Mouse (Mus musculus): ENCODE measurements around the gene Tmem56. TPM values are rescaled to one million over a fixed set of nuclear protein-coding genes. Genes with fewer than 3 reads are reported as not detected.

The Tmem56 gene
- polyA plus RNA-seq, 1 experiment from 2014 or later: 1.3 TPM

DNA sequence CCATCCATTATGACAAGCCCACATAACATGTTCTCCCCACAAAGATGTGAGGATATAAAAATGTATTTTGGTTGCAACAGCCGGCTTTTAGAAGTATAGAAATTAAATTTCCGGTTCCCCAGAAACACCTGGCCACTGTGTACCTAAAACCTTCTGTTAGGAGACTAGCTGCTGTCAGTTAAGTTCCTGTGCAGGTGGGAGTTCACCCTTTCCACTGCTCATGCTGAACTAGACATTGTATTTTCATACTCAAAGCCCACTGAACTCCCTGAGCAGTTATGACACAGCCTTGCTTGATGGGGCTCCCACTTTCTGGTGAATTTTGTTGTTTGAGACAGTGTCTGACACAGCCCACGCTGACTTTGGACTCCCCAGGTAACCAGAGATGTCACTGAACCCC, 69.4 kb downstream of the Tmem56 start:
- 79% methylated on average over 3 of the region's 3 CpGs for WGBS
- H3K9me3 ChIP-seq: no peaks in the 10 kb centered on the region
- H3K9ac ChIP-seq: no peak overlapping the region
- no peak overlapping the region for H3K4me3 ChIP-seq
- ATAC-seq (ENCODE audit: low FRiP score): no peak
- no peaks in the 10 kb centered on the region for H3K27me3 ChIP-seq
- peaks cover 4% of the 10 kb centered on the region; the same call in 1 of the 2 replicates for H3K4me1 ChIP-seq (replicated peaks)
- H3K27ac ChIP-seq: no peak overlapping the region
- H3K4me2 ChIP-seq: no peak overlapping the region
- no peaks in the 10 kb centered on the region for H3K36me3 ChIP-seq

DNA sequence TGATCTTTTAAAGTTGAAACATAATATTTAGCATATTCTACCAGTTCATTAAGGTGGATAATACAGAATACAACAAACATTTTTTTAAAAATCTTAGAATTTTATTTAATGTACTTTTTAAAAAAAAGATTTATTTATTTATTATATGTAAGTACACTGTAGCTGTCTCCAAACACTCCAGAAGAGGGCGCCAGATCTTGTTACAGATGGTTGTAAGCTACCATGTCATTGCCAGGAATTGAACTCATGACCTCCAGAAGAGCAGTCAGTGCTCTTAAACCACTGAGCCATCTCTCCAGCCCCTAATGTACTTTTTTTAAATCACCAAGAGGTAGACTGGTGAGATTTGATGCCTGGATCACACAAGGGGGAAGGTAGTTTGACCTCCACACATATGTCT, 70.7 kb downstream of the Tmem56 start:
- Histone ChIP-seq H3K9ac (no peak overlapping the region), H3K27ac (no peak overlapping the region), H3K27me3 (no peaks in the 10 kb centered on the region), H3K4me2 (no peak overlapping the region), H3K9me3 (no peaks in the 10 kb centered on the region), H3K4me1 (replicated peaks) (peaks cover 4% of the 10 kb centered on the region; the same call in 1 of the 2 replicates), H3K36me3 (no peaks in the 10 kb centered on the region), H3K4me3 (no peak overlapping the region)
- WGBS: 47% methylated on average over 1 of the region's 1 CpGs
- ATAC-seq (ENCODE audit: low FRiP score): no peak

DNA sequence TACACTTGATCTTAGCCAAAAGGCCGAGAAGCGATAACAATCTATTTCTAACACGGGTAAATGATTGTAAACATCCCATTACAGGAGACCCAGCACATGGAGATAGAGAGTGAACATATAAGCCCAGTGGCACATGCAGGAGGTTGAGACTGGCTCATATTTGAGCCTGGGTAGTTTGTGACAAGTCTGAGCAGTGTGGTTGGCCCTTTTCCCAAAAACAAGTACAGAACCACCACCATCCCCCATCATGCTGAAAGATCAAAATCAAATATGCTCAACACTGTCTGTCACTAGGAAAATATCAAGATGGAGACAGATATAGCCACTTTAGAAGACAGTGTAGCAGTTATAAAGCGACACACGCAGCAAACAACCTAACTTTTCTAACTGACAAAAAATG, 73.9 kb downstream of the Tmem56 start:
- ATAC-seq (ENCODE audit: low FRiP score): no peak
- Histone ChIP-seq H3K4me1 (replicated peaks) (no peaks in the 10 kb centered on the region), H3K36me3 (no peaks in the 10 kb centered on the region), H3K27me3 (no peaks in the 10 kb centered on the region), H3K9me3 (no peaks in the 10 kb centered on the region), H3K4me3 (no peak overlapping the region), H3K27ac (no peak overlapping the region), H3K9ac (no peak overlapping the region), H3K4me2 (no peak overlapping the region)
- WGBS: 92% methylated on average over 5 of the region's 5 CpGs

DNA sequence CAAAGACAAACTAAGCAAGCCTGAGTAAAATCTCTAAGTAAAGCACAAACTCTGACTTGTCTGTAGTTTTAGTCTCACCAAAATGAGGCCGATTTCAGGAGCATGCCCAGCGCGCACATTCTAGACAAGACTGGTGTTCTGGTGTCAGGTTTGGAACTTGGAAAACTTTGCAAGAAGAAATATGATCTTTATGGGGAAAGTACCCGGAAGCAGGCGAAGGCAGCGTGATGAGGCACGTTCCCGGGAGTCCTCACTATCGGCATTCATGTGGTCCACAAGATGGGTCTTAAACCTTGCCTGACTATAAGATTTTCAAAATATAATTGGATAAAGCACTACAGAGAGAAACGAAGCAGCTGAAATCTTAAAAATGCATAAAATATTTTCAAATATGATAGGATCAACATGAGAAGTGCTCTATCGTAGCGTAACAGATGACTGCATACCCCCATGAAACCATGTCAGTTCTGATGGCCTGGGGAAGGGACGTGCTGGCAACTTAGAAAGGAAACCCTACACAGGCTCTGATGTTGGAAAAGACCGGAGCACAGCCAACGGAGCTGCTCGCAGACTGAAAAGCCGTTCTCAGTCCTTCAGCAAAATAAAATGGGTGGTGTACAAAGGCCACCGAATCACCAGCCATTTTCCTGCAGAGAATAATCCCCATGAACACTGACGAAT, 76.6 kb downstream of the Tmem56 start:
- no peaks in the 10 kb centered on the region for H3K4me1 ChIP-seq (replicated peaks)
- no peak for ATAC-seq (ENCODE audit: low FRiP score)
- 93% methylated on average over 19 of the region's 19 CpGs for WGBS

DNA sequence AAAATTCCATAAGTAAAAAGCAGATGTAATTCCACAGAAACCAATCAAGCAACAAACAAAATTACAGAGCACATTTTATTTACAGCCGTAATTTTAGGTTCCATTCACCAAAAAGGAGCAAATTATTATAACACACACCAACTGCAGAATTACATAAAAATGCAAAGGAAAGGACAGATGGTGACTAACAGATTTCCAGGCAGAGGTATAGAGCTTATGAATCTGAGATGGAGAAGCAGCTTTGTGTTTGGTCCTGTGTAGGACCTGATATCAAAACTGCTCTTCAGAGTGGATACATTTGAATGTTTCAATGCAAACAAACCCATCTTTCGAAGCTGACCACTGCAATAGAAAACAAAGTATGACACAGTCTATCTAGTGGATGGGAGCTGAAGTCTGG, 80.3 kb downstream of the Tmem56 start:
- H3K4me2 ChIP-seq: no peak overlapping the region
- H3K9me3 ChIP-seq: no peaks in the 10 kb centered on the region
- WGBS: 88% methylated on average over 2 of the region's 2 CpGs
- no peak overlapping the region for H3K27ac ChIP-seq
- H3K27me3 ChIP-seq: no peaks in the 10 kb centered on the region
- H3K9ac ChIP-seq: no peak overlapping the region
- no peaks in the 10 kb centered on the region for H3K36me3 ChIP-seq
- no peak overlapping the region for H3K4me3 ChIP-seq
- ATAC-seq (ENCODE audit: low FRiP score): no peak
- H3K4me1 ChIP-seq (replicated peaks): no peaks in the 10 kb centered on the region

More for the DNA sequence above, 76.6 kb downstream of the Tmem56 start:
- Histone ChIP-seq H3K27me3 (no peaks in the 10 kb centered on the region), H3K27ac (no peak overlapping the region), H3K9ac (no peak overlapping the region), H3K4me3 (no peak overlapping the region), H3K4me2 (no peak overlapping the region), H3K36me3 (no peaks in the 10 kb centered on the region), H3K9me3 (no peaks in the 10 kb centered on the region)

DNA sequence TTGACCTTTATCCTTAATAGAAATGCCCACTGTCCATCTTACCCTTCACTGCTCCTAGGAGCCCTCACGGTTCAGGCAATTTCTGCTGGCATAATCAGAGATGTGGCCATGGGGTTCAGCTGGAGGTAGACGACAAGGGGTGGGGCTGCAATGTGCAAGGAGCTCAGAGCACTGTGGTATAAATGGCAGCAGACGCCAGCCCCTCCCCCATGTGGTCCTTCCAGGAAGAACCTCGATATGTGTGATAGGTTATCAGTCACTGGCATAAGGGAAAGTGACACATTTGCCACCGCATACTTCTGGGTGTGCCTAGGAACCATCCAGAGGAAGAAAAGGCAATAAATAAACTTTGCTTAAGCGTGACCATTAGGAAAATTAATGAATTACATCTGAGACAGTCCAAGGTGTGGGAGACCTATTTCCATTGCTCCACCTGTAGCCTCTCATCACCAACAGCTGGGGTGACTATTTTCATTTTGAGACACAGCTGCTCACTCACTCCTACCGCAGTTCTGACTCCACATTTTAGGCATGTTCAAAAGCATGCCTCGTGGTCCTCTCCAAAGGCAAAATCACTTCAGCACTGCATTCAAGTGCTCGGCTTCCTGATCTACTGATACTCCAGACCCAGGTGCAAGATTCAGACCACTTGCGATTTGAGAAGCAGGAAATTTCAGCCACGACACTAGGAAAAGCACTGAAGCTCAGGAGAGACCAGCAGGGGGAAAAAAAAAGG, 81.7 kb downstream of the Tmem56 start:
- Histone ChIP-seq H3K27me3 (no peaks in the 10 kb centered on the region), H3K9me3 (no peaks in the 10 kb centered on the region), H3K9ac (no peak overlapping the region), H3K4me2 (no peak overlapping the region), H3K4me1 (replicated peaks) (no peaks in the 10 kb centered on the region), H3K4me3 (no peak overlapping the region), H3K36me3 (no peaks in the 10 kb centered on the region), H3K27ac (no peak overlapping the region)
- 60% methylated on average over 11 of the region's 11 CpGs for WGBS
- ATAC-seq (ENCODE audit: low FRiP score): no peak

DNA sequence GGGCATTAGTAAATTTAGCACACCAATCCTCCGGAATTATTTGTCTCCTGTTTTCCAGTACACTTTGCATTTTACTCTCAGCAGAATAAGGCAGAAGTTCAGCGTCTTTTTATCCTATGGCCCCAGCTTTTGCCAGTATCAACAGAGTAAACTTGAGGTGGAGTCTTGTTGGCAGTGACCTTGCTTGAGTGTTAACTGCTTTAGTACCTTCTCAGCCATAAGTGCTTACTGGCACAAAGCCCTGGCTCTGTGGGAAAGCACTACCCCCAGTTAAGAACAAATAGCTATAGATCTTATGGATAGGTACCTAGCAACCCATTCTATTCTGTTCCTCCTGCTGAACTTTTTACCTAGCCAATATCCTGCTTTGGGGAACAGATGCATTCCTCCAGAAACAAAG, 93.7 kb downstream of the Tmem56 start:
- H3K4me3 ChIP-seq: no peak overlapping the region

DNA sequence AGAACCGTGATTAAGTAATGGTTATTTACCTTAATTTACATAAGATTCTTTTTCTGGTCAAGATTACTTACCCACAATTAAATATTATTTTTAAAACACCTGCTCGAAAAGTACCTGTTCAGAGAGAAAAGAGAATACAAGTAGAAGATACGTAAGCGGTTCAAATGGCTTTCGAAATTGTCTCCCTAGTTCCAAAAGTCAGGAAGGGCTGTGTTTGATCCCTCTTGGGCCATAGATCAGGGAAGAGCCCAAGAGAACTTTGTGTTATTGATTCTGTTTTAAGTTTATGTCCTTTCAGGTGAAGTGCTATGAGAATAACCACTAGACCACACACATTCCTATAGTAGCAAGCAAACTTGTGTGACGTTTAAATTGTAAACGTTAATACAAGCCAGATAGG, 95.4 kb downstream of the Tmem56 start:
- 91% methylated on average over 7 of the region's 7 CpGs for WGBS
- Histone ChIP-seq H3K4me2 (no peak overlapping the region), H3K9ac (no peak overlapping the region), H3K36me3 (no peaks in the 10 kb centered on the region), H3K9me3 (0 out of 2 replicates have a peak, but pooled peaks cover 4% of the 10 kb centered on the region), H3K27me3 (no peaks in the 10 kb centered on the region), H3K4me3 (no peak overlapping the region), H3K4me1 (replicated peaks) (no peaks in the 10 kb centered on the region), H3K27ac (no peak overlapping the region)
- ATAC-seq (ENCODE audit: low FRiP score): no peak

More for the DNA sequence above, 93.7 kb downstream of the Tmem56 start:
- ATAC-seq (ENCODE audit: low FRiP score): no peak
- Histone ChIP-seq H3K36me3 (no peaks in the 10 kb centered on the region), H3K4me2 (no peak overlapping the region), H3K27ac (no peak overlapping the region), H3K4me1 (replicated peaks) (no peaks in the 10 kb centered on the region), H3K9me3 (0 out of 2 replicates have a peak, but pooled peaks cover 4% of the 10 kb centered on the region), H3K9ac (no peak overlapping the region), H3K27me3 (no peaks in the 10 kb centered on the region)
- 94% methylated on average over 2 of the region's 2 CpGs for WGBS

DNA sequence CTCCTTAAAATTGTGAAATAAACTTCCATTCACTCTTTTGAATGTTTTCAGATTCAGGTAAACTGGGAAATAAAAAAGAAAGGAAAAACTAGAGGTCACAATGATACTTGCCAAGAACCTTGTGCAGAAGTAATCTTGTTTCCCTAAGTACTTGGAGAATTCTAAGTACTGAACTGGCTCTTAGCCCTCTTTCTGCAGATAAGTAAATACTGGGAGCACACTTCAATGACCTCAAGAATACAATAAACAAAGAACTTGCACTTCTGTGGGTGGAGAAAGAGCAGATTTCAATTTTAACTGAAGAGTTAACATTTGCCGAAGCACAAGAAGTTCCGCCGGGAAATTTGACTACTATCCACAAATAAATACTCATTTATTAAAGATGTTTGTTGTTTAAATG, 96.0 kb downstream of the Tmem56 start:
- H3K27me3 ChIP-seq: no peaks in the 10 kb centered on the region
- 0 out of 2 replicates have a peak, but pooled peaks cover 4% of the 10 kb centered on the region for H3K9me3 ChIP-seq
- no peak overlapping the region for H3K4me2 ChIP-seq
- no peak overlapping the region for H3K27ac ChIP-seq
- no peaks in the 10 kb centered on the region for H3K4me1 ChIP-seq (replicated peaks)
- no peak for ATAC-seq (ENCODE audit: low FRiP score)
- 81% methylated on average over 3 of the region's 3 CpGs for WGBS
- H3K4me3 ChIP-seq: no peak overlapping the region
- H3K36me3 ChIP-seq: no peaks in the 10 kb centered on the region
- no peak overlapping the region for H3K9ac ChIP-seq

DNA sequence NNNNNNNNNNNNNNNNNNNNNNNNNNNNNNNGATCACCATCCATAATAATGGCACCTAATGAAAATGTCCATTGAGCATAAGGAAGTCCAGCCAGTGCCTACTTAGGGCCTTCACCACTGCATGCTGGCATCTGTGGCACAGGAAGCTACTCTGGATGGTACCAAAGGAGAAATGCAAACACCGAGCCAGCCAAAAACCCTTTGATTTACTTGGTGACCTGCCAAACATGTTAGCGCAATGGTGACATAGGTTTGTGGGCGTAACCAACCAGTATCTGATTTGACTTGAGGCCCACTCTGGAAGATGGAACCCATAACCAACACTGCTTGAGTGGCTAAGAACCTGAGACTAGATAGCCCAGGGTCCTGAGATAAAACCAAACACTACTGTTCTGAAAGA, 97.7 kb downstream of the Tmem56 start:
- Histone ChIP-seq H3K4me2 (no peak overlapping the region), H3K9ac (no peak overlapping the region), H3K27me3 (no peaks in the 10 kb centered on the region), H3K27ac (no peak overlapping the region), H3K4me1 (replicated peaks) (no peaks in the 10 kb centered on the region), H3K36me3 (no peaks in the 10 kb centered on the region), H3K9me3 (0 out of 2 replicates have a peak, but pooled peaks cover 4% of the 10 kb centered on the region), H3K4me3 (no peak overlapping the region)
- 94% methylated on average over 3 of the region's 3 CpGs for WGBS
- ATAC-seq (ENCODE audit: low FRiP score): no peak

DNA sequence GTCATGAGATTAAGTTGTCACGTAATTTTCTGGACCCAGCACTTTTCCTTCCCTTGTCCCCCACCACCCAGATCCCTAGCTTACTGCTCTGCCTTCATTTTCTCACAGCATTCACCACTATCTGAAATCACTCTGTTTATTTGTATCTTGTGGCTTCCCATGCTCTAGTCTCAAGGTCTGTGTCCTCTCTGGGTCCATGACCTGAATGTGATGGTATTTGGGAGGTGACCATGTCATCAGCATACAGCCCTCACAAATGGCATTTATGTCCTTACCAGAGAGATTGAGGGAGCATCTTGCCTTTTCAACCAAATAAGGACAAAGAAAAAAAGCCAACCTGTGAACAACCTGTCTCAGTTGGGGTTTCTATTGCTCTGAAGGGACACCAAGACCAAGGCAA, 106.9 kb downstream of the Tmem56 start:
- Histone ChIP-seq H3K27ac (no peak overlapping the region), H3K4me3 (no peak overlapping the region), H3K9ac (no peak overlapping the region), H3K9me3 (no peaks in the 10 kb centered on the region), H3K4me2 (no peak overlapping the region), H3K4me1 (replicated peaks) (peaks cover under 1% of the 10 kb centered on the region; the same call in 1 of the 2 replicates), H3K36me3 (no peaks in the 10 kb centered on the region), H3K27me3 (no peaks in the 10 kb centered on the region)
- WGBS: 85% methylated on average over 1 of the region's 1 CpGs
- no peak for ATAC-seq (ENCODE audit: low FRiP score)

DNA sequence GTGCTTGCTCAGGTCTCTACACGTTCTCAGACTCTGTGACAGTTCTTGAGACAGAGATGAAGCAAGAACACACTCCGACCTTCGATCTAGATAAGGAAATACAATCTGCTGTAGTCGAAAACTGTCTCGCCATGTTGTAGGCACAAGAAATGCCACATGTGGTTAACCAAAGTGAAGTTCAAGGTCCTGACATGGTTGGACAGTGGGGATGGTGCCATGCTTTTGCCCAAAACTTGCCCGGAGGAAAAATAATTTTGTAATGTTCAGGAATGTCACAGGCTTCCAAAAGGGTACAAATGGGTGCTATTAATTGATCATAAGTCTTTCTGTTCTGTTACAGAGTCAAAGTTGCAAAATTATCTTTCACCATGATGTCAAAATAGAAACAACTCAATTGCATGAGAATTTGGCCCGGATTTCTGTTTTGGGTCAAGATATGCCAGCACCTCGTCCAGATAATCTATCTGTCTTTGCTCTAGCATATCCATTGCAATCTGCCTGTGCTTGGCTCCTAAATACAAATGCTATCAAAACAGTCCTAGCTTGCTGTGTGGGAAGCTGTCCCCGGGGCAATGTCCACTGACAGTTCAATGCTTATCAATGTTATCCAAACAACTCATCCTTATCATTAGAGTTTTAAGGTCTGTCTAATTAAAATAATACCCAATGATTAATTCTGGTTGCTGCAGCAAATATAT, 108.5 kb downstream of the Tmem56 start:
- Histone ChIP-seq H3K27ac (no peak overlapping the region), H3K4me3 (no peak overlapping the region), H3K4me2 (no peak overlapping the region), H3K4me1 (replicated peaks) (peaks cover 12% of the 10 kb centered on the region; the same call in 1 of the 2 replicates), H3K9ac (no peak overlapping the region), H3K27me3 (no peaks in the 10 kb centered on the region), H3K9me3 (no peaks in the 10 kb centered on the region), H3K36me3 (no peaks in the 10 kb centered on the region)
- WGBS: 77% methylated on average over 9 of the region's 9 CpGs
- no peak for ATAC-seq (ENCODE audit: low FRiP score)
